Mouse (Mus musculus): ENCODE data around the gene Plagl2.
A peak's percentile ranks its signal among the peaks of the same experiment; 100 is the strongest.

Plagl2 gene

DNA sequence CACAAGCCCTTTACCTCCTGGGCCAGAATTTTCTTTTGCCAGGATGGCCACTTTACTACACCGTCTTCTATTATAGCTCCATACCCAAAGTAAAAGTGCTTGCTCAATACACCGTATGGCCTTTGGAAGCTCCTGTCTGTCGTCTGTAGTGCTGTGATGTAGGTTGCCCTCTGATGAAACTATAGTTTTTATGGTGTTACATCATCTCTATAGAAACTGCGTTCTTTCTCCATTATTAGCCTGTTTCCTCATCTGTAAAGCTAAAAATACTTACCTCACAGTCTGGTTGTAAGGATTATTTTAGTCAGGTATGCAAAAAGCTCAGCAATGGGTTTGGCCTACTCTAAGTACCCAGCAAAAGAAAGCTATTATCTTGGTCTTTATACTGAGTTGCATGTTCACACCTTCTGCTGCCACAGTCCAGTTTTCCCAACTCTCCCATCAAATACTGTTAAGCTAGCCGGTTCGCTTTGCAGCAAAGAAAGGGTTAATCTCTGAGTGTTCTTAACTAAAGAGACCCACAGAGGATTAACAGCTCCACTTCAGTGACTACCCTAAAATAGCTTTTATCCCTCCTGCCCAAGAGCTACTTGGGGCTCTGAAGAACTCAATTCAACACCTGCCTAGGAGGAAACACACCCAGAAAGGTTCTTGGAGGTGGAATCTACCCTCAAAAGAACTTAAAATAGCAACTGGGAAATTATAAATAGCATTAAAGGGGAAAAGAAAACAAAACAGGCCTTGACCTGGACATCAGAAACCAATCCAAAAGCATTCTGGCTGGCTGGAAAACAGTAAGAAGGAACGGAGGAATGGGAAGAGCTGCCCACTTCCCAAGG lies 2.0 kb downstream of the Plagl2 start:
- no peak for DNase-seq (ENCODE audit: low spot score)

DNA sequence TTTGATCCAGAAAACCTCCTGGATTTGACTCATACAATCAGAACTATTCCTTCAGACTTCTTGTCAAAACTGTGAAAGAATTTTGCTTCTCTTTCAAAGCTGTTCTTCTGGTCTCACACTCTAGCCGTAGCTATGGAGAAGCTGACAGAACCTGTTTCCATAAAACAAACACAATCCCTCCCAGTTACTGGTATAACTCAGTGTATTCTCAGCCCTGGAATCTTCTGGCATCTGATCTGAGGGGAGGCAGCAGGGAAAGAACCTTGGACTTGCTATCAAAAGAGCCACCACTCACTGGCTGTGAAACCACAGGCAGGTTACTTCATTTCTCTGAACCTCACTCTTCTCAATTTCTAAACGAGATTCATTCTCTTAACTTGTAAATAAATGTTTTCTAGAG lies 2.8 kb downstream of the Plagl2 start:
- DNase-seq (ENCODE audit: low spot score) = no peak

DNA sequence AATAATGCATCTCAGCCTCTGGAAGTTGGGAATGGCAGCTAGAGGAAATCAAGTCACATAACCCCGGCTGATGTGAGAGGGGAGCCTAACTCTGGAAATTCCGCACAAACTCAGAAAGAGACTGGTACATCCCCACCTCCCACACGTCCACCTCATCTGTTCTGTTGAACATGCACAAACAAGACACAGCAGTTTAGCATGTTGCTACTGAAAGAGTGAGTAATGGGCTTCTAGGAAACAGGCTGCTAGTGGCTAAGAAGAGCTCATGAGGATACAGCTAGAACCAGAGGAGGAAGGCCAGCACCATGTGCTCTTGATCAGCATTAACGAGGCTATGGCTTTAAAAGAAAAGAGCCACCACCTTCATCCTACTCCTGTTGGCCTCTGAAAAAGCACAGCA lies 3.3 kb downstream of the Plagl2 start:
- no peak for DNase-seq (ENCODE audit: low spot score)

DNA sequence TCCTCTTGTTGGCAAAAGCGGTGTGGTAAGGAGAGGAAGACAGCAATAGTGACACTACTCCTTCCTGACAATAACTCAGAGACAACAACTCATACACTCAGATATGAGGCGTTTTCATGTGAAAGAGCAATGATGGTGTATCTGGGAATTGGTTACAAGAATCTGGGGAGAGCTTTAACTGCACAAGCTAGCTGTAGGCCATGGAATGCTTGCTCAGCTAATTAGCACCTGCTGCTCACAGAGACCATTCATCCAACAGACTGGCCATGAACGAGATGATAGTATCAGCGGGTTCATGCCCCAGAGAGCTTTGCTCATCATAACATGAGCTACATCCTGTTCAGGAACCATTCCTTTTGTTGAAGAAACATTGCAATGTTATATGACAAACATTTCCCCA lies 4.0 kb downstream of the Plagl2 start:
- DNase-seq (ENCODE audit: low spot score) = no peak

DNA sequence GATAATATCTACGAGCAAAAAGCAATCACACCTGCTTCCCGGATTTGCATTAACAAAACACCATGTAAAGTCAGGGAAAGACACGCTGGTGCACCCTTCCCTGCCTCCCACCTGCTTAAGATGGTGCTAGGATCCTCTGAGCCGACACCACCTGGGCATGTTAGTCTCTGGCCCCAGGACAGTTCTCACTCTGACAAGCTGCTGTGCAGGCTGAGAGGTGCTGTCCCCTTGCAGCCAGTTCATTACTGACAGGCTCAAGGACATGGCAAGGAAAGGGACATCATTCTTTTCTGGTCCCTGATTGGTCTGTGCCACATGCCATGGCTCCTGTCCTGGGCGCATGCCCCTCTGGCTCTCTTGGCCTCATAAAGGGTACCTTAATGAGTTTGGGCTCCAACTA lies 12.7 kb downstream of the Plagl2 start:
- DNase-seq (ENCODE audit: low spot score) = no peak

DNA sequence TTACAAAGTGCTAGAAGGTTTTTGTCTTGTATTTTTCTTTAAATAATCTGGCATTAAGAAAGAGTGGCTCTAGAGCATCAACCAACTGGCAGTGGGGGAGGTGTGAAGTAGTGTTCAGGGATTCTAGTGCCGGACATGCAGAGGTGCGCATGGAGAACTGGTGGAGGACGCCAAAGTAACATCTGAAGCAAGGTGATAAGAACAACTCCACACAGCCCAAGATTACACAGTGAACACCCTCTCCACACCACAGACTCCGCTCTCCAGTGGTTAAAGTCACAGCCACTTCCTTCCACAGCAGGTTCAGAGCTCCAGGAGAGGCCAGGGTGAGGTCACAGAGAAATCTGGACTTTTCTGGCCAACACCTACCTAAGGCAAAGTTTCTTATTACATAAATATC lies 13.3 kb downstream of the Plagl2 start:
- no peak for DNase-seq (ENCODE audit: low spot score)

DNA sequence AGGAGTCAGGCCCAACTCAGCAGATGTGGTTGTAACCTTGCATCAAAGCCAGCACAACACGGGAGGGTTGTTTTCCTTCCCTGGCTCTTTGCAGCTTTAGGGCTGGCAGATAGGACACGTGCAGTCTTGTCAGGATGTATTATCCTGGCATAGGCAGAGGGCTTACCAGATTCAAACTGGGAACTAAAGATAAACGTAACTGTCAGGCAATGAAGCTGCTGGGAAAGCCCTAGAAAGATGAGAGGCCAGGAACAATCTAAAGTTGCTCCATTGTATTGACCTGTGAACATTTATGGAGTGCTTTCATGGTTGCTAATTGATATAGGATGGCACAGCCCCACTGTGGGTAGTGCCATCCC lies 15.7 kb downstream of the Plagl2 start:
- no peak for DNase-seq (ENCODE audit: low spot score)

DNA sequence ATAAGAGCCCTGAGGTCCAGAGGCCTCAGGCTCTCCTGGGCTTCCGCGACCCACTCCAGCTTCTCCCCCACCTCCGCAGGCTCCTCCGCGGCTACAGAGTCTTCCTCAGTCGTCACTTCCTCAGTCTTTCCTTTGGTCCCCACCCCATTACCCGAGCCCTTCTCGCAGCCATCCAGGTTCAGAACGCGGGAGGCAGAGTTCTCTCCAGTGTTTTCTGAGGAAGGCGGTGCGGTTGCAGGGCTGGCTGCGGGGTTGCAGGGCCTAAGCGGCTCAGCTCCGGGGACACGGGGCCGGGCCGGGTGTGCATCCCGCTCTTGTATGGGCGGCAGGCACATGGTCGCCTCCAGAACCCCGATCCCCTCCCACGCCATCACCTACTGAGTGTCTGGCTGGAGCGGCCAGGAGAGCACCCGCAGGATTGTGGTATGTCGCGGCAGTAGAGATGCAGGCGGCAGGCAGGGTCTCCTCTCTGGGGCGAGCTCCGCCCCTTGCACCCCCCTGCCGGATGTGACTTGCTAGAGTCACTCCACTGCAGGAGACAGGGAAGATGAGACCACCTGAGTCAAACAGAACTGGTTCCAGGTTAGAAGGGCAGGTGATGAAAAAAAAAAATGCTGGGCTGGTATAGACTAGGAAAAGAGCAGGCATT lies 16.2 kb downstream of the Plagl2 start, which contains the start of gene Tspyl3:
Gene Tspyl3 (minus strand): TSS at position 496 of the 649 bp plus-strand sequence.
- DNase-seq (ENCODE audit: low spot score) = peak; percentile 16

DNA sequence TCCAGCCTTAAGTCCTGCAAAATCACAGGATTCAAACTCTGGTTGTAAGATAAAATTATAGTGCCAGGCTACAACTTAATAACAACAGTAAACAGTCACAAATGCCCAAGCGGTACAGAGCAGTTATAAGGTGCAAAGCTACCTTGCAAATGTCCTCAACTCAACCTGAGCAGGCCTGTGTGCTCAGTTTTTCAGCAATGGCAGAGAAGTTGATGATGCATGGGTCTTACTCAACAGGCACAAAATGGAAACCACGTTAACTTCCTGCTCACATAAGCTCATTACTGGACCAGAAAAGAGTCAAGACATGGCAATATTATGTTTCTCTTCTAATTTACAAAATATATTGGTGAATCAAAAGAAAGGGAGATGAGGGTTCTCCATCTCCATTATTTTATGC lies 18.7 kb downstream of the Plagl2 start:
- DNase-seq (ENCODE audit: low spot score) = no peak

DNA sequence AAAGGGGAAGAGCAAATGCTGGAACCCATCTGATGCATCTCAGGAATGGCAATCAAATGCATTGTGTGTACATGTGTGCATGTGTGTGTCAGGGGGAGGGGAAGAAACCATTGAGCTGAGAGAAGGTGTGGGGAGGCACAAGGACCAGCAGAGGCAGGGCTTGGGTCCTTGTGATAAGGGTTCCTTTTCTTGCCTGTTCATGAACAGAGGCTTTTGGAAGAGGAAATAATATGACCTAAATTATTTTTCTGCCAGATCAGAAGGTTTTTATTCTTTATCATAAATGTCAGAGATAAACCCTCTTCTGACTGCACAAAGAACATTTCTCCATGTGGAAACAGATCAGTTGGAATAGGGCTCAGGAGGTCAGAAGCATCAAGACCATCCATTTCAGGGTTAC lies 19.1 kb downstream of the Plagl2 start:
- no peak for DNase-seq (ENCODE audit: low spot score)

DNA sequence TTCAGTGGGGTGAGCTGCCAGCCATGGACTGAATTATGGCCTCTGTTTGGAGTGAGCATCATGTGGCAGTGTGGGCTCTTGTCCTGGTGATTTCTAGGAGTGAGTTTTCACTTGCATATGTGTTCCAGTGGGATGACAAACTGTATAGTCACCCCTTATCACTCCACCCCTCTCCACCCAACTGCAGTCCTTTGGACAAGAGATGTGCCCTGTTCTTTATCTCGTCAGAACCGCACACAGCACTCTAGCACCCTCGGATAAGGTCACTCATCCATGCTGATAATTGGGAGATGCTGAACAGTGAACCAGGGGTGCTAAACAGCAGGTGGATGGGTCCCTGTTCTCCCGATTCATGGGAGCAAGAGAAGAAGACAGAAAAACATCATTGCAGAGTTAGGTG lies 19.6 kb downstream of the Plagl2 start:
- no peak for DNase-seq (ENCODE audit: low spot score)

DNA sequence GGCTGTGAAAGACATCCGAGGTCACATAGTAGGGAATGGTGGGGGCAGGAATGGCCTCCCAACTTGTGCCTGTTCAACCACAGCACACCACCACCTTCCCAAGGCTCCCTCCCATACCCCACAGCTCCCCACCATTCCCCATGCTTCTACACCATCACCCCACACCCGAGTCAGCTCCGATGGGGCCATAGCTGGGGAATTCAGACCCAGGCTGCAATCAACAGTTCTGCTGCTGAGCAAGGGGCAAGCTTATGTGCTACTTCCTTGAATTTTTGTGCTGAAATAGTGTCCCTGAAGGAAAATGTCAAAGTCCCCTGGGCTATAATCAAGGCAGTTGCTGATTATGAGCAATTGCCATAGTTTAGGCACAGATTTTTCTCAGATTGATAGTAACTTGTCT lies 22.7 kb downstream of the Plagl2 start:
- no peak for DNase-seq (ENCODE audit: low spot score)

DNA sequence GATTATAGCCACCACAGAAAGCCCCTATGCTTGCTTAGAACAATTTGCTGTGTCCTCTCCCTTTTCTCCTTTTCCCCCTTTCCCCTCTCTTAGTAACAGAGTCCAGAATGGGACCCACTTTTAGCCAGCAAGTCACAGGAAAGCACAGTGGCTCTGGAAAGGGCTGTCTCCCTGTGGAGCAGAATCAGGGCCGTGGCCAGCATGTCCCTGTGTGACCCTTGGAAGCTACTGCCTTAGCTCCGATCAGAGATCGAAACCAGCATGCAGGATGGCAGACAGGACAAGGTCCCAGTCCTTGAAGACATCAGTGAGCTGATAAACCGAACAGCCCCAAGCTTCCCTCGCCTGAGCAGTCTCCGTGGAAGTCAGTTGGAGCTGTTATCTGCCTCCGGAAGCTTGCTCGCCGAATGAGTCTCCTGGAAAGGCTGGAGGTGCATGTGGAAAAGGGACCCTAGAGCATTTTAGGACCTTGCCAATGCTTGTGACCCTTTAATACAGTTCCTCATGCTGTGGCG lies 23.3 kb downstream of the Plagl2 start:
- DNase-seq (ENCODE audit: low spot score) = no peak

DNA sequence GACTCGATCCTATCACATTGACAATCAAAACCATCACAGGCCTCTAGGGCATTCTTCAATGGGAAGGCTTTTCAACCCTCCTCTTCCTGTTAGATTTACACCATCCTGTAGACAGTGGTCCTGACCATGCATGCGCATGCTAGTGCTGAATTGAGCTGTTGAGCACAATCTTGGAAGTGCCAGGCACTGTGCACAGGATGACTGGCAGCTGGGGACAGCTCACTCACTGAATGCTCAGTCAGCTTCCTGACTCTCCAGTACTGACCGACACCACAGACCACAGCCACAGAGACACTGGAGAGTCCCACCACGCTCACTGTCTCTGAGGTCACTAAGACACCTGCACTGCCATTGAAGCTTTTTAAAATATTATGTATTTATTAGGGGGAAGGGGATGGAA lies 25.8 kb downstream of the Plagl2 start:
- DNase-seq (ENCODE audit: low spot score) = no peak

DNA sequence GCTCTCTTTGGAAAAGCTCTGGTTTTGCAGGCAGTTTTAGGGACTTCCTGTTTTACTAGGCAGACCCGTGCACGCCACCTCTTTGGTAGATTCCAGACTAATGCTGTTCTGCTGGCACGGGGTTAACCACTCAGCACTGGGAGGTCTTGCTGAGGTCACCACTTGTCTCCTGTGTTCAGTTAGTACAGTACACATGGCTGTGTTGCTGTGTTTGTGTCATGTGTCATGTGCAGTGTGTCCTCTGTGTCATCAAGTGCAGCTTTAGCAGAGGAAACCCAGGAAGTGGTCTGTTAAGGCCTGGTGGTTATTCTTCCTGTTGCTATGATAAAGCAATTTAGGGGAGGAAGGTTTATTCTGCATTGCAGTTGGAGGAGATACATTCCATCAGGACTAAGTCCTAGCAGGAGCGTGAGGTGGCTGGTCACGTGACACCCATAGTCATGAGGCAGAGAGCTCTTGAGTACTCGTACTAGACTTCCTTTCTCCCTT lies 26.4 kb downstream of the Plagl2 start:
- no peak for DNase-seq (ENCODE audit: low spot score)

DNA sequence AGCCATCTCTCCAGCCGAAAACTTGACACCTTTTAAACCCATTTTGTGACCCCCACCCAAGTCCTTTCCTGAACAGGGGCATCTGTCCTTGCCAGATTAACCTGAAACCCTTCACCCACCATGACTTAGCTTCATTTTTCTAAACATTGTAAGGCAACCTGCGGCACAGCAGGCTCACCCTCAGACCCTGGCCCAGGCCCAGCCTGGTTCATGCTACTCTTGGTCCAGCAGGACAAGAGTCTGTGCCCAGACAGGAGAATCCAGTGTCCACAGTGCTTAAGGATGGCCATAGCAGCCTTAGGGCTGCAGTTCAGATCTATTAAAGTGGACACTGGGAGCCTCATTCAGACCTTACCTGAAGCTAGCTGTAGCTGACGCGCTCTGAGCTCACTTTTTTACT lies 27.9 kb downstream of the Plagl2 start:
- DNase-seq (ENCODE audit: low spot score) = no peak

DNA sequence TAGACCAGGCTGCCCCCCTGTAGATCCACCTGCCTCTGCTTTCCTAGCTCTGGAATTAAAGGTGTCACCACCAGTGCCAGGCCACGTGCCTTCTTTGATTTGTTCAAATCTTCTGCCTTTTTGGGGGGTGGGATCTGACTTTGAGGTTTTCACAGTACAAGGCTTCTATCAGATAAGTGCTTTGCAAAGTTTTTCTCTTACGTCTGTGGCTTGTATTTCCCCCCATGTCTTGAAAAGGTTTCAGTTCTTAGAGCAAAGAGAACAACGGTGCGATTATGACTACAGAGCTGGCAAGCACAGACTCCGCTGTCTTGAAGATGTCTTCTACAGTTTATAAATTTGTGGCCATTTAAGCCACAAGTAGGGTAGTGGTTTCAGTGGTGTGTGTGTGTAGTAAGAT lies 29.8 kb downstream of the Plagl2 start:
- no peak for DNase-seq (ENCODE audit: low spot score)

DNA sequence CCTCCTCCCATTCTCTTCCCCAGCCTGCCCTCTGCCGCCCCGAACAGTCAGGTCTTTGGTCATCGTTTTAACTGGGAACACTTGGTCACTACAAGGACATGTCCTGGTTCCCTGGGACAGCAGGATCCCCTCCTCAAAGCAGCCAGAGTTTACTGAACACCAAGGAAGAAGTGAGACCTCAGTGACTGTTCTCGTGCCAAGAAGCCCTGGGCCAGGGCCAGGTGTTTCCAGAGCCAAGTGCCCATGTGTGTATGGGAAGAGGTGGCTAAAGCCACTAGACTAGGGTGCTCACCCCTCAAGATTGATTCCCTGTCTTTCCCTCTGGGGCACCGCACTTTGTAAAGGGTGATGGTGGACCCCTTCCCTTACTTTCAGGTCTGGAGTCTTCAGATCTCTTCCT lies 31.9 kb downstream of the Plagl2 start:
- no peak for DNase-seq (ENCODE audit: low spot score)

DNA sequence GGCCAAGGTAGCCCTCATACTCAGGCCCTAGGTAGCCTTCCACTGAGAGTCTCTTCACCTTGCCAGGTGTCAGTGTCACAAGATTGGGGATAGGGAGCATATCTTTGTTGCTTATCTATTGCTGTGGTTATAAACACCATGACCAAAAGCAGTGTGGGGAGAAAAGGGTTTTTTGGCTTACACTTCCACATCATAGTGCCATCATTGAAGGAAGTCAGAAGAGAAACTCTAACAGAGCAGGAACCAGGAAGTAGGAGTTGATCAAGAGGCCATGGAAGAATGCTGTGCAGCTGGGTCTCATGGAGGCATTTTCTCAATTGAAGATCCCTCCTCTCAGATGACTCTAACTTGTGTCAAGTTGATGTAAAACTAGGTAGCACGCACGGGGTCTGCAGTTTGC lies 33.1 kb downstream of the Plagl2 start:
- DNase-seq (ENCODE audit: low spot score) = no peak

DNA sequence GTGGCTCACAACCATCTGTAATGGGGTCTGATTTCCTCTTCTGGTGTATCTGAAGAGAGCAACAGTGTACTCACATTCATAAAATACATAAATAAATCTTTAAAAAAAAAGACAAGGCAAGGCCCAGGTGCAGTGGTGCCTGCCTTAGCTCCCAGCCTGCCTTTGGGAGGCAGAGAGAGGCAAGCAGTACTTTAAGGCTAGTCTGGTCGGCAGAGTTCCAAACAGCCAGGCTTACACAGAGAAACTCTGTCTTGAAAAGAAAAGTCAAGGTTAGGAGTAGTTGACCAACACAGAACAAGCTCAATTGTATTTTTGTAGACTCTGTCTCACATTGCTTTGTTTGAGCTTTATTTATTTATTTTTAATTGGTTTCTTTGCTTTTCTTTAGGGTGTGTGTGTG lies 38.5 kb downstream of the Plagl2 start:
- DNase-seq (ENCODE audit: low spot score) = no peak

DNA sequence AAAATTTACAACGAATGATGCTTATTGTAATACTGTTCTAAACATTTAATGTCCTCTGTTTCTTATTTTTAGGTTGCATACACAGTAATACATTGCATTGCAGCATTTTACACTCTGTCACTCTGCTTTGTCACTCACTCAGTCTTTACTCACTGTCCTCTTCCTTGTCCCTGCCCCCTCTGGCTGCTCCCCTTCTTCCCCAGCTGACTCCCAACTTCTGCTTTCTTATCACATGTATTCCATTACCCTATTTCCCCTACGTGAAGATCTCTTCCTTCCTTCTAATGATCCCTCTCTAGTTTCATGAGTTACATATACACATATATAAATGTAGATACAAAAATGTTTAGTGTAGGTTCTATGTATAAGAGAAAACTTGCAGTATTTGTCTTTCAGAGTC lies 42.1 kb downstream of the Plagl2 start:
- no peak for DNase-seq (ENCODE audit: low spot score)

DNA sequence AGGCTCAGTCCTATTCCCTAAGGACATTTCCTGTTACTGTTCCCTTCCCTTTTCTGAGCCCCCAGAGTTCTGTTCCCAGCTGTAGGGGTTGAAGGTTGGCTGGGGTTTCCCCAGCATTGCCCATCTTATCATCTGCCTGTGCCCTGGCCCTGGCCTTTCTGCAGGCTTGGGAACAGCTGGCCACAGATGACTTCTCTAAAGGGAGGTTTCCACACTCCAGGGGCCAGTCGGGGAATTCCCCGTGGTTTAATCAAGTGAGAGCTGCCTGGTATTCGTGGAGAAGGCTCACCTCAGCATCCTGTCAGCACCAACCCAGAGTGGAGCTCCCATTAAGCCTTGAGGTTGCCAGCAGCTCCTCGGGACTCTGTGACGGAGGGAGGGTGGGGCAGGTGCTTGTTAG lies 42.7 kb downstream of the Plagl2 start:
- no peak for DNase-seq (ENCODE audit: low spot score)

DNA sequence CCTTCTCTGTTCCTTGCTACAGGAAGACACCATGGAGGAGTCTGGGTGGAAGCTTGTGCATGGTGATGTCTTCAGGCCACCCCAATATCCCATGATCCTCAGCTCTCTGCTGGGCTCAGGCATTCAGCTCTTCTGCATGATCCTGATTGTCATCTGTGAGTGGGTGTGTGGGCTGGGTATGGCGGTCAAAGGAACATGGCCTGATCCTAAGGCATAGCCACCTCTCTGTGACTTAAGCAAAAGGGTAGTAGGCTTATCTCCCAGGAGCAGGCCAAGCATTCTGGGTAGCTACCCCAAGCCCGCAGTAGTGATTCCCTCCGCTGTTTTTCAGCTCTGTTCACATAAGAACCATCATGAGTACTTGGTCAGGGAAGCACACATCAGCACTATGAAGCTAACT lies 47.0 kb downstream of the Plagl2 start:
- no peak for DNase-seq (ENCODE audit: low spot score)

DNA sequence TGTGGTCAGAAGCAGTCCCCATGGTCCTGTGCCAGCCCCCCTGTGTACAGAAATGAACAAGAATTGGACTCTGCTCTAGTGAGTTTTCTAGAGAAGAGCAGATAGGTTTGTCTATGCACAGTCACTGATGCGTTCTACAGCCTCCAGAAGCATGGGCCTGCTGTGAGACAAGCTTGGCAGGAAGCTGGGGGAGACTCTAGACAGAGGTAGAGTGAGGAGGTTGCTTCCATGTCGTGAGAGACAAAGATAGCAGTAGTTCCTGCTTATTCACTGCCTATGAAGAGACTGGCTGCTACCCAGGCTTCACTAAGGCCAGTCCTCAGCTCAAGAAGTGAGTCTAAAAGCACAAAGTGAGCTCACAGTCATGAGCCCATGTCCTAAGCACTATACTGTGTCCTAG lies 50.0 kb downstream of the Plagl2 start:
- DNase-seq (ENCODE audit: low spot score) = no peak

All from urinary bladder, postnatal 25 days (tissue).